Mouse (Mus musculus) heart, adult 2 months (tissue): Measurements from ENCODE around the gene Reck. TPM values are rescaled to one million over a fixed set of nuclear protein-coding genes. Genes with fewer than 3 reads are reported as not detected.

Source experiments
- DNase-seq, 2 experiments: peaks; one replicate each; pipeline ENCODE4 v3.0.0; 2021
- H3K27ac ChIP-seq: fragments of 200-600 bp; 2 replicates; pipeline ENCODE4 v1.8.1; 2022
- H3K27me3 ChIP-seq: fragments of 200-500 bp; 2 replicates; pipeline ENCODE4 v1.6.1; 2012; ENCODE audit warnings: mild to moderate bottlenecking, low read length, inconsistent platforms, mixed read lengths; ENCODE audit not compliant: control insufficient read depth, insufficient read depth
- H3K36me3 ChIP-seq: fragments of 200-500 bp; 2 replicates; pipeline ENCODE4 v1.6.1; 2012; ENCODE audit warnings: low read length, inconsistent platforms; ENCODE audit not compliant: control insufficient read depth, insufficient read depth
- H3K4me1 ChIP-seq: fragments of 200-500 bp; 2 replicates; pipeline ENCODE4 v1.6.1; 2011; ENCODE audit warnings: low read length; ENCODE audit not compliant: control insufficient read depth, insufficient read depth
- H3K4me3 ChIP-seq: fragments of 200-600 bp; 2 replicates; pipeline ENCODE4 v1.8.1; 2022
- H3K79me2 ChIP-seq: fragments of 200-500 bp; replicated peaks from 2 replicates; pipeline ENCODE4 v1.6.1; 2012; ENCODE audit warnings: mild to moderate bottlenecking, inconsistent platforms, low read length, moderate library complexity, mixed read lengths; ENCODE audit not compliant: control insufficient read depth, insufficient read depth
- H3K9ac ChIP-seq: fragments of 200-500 bp; 2 replicates; pipeline ENCODE4 v1.6.1; 2012; ENCODE audit warnings: low read depth, mild to moderate bottlenecking, control low read depth, inconsistent platforms, low read length, mixed read lengths
- CTCF ChIP-seq: fragments of 200-600 bp; IDR thresholded peaks from 2 replicates; pipeline ENCODE4 v1.8.1; 2022; ENCODE audit warnings: antibody characterized with exemption, mild to moderate bottlenecking, moderate library complexity
- EP300 ChIP-seq: fragments of 200-500 bp; IDR thresholded peaks from 2 replicates; pipeline ENCODE4 v1.6.1; 2011; ENCODE audit warnings: low read depth, low read length, control low read depth; ENCODE audit not compliant: insufficient read depth
- POLR2A ChIP-seq: fragments of 200-500 bp; IDR thresholded peaks from 2 replicates; pipeline ENCODE4 v1.6.1; 2011; ENCODE audit warnings: mild to moderate bottlenecking, low read depth, low read length, control low read depth; ENCODE audit not compliant: insufficient read depth
- WGBS: fragments of 180-500 bp; shearing (Covaris S2); methylation state at CpG from one replicate; pipeline ENCODE4 v1.1.7; 2018; 5-methylcytosine and 5-hydroxymethylcytosine counted together
- intact Hi-C: fragments of 180-260 bp; cut with DNase I; formaldehyde crosslinking; loops from one replicate; pipeline ENCODE4 v1.15.1; 2025
- long read RNA-seq: library from polyadenylated mRNA; stranded (forward); transcript quantifications from one replicate; pipeline ENCODE4 v2.0.0, GENCODE M21; 2021
- polyA plus RNA-seq: library from polyadenylated mRNA; depleted of rRNA; stranded (reverse); fragments of >200 nt; gene quantifications from 2 replicates; pipeline ENCODE4 v1.2.3, GENCODE M21; 2012; rRNA removed
- total RNA-seq, 2 experiments: library from RNA; stranded (reverse); gene quantifications; 2 replicates each; pipeline ENCODE4 v1.2.3; 2021

The Reck gene
- total RNA-seq (1 to 10 TPM; 5.4 to 5.6 TPM), polyA plus RNA-seq (6.4 and 9.0 TPM in 2 replicates)
- long read RNA-seq = 0 reads

- intact Hi-C loops = no loop called here
- Histone ChIP-seq H3K9ac (peak within 1 kb of the TSS; percentile 85), H3K27ac (peak within 1 kb of the TSS; percentile 56), H3K36me3 (no peaks in the 10 kb centered on the region), H3K79me2 (no peaks in the 10 kb centered on the region), H3K4me3 (peak within 1 kb of the TSS; percentile 81), H3K27me3 (no peaks in the 10 kb centered on the region), H3K4me1 (peaks cover 4% of the 10 kb centered on the region)
- WGBS = 2% methylated on average over 73 of the region's 73 CpGs
- TF ChIP-seq CTCF (no peak), POLR2A (no peak), EP300 (no peak)
- peak; percentile 88 to 90 for DNase-seq
These were observed at the start of gene Reck for GRCm38 (mm10) chr4:43875160-43875918. Gene Reck (plus strand): TSS chr4:43875530.

DNA sequence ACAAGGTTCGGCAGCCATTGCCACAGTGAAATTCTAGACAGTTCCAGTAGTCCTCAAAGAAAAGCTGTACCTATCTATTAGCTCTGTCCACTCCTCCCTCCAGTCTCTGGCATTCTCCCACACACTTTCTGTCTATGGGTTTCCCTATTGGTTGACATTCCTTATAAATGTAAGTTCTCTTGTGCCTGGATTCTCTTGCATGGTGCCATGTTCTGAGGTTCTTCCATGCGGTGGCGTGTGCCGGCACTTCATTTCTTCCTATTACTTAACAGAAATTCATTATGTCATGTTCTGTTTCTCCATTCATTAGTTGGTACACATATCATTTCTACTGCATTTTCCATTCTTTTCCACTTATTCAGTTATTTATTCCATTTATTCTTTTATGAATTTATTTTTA, 46.5 kb upstream of the Reck start:
- WGBS = 84% methylated on average over 4 of the region's 4 CpGs
- Histone ChIP-seq H3K9ac (no peak overlapping the region), H3K4me1 (no peaks in the 10 kb centered on the region), H3K36me3 (no peaks in the 10 kb centered on the region), H3K79me2 (no peaks in the 10 kb centered on the region), H3K27ac (no peak overlapping the region), H3K4me3 (no peak overlapping the region), H3K27me3 (no peaks in the 10 kb centered on the region)
- intact Hi-C loops = no loop called here
- TF ChIP-seq CTCF (no peak), POLR2A (no peak), EP300 (no peak)
- no peak for DNase-seq

DNA sequence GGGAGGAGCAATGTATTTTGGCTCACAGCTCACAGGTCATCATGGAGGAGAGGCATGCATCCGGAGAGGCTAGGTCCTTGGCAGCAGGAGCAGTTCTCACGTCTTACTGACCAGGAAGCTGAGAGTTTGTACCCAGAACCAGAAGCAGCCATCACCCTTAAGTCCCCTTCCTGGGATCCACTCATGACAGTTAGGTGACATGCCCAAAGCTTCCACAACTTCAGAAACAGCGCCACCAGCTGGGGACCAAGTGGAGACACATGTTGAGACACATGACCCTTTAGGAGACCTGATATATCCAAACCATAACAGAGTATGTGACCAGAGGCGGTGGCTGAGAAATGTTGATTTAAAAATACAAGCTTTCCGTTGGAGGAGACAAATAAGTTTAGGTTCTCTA, 43.3 kb upstream of the Reck start:
- no peak overlapping the region for H3K9ac ChIP-seq
- no peaks in the 10 kb centered on the region for H3K27me3 ChIP-seq
- intact Hi-C loops = no loop called here
- WGBS = 63% methylated on average over 5 of the region's 5 CpGs
- DNase-seq = no peak
- H3K27ac ChIP-seq = no peak overlapping the region
- H3K79me2 ChIP-seq = no peaks in the 10 kb centered on the region
- H3K4me3 ChIP-seq = no peak overlapping the region
- no peaks in the 10 kb centered on the region for H3K36me3 ChIP-seq
- H3K4me1 ChIP-seq = no peaks in the 10 kb centered on the region
- TF ChIP-seq EP300 = no peak
- TF ChIP-seq CTCF = no peak
- TF ChIP-seq POLR2A = no peak

DNA sequence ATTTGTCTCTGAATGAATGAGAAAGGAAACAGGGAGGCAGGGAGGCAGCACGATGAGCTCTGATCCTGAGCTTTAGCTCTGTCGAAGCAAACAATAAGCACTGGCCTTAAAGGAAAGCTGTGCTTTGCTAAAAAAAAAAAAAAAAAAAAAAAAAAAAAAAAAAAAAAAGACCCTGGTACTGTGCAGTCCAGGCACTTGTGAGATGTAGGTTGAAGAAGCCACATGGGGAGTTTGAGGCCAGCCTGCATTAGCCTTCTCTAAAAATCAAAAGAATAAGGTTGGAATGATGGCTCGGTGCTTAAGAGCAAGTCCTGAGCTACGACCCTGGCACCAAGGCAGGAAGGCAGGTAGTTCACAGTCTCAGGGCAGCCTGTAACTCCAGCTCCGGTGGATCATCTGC, 41.6 kb upstream of the Reck start:
- DNase-seq = no peak
- H3K4me3 ChIP-seq = no peak overlapping the region
- no peaks in the 10 kb centered on the region for H3K27me3 ChIP-seq
- no peak overlapping the region for H3K9ac ChIP-seq
- no peak for TF ChIP-seq CTCF
- no peak for TF ChIP-seq EP300
- intact Hi-C loops = no loop called here
- no peaks in the 10 kb centered on the region for H3K4me1 ChIP-seq
- H3K79me2 ChIP-seq = no peaks in the 10 kb centered on the region
- H3K27ac ChIP-seq = no peak overlapping the region
- 67% methylated on average over 5 of the region's 5 CpGs for WGBS
- H3K36me3 ChIP-seq = no peaks in the 10 kb centered on the region

DNA sequence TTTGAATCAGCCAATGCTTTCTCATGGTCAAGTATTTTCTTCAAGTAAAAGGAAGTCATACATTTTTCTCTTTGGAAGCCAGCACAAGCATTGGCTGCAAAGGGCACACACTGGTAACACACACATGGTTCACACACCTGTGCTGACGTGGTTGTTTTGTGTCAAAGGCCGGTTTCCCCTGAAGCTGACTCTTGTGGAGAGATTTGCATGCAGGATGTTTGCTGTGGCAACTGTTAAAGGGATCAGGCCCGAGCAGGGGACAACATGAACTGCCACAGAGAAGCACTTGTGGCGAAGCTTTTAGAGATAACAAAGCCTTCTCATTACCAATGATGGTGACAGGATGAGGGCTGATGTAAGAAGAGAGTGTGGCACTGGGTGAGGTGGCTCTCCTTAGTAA, 40.6 kb upstream of the Reck start:
- TF ChIP-seq CTCF (no peak), POLR2A (no peak), EP300 (no peak)
- intact Hi-C loops = no loop called here
- 46% methylated on average over 4 of the region's 4 CpGs for WGBS

GRCm38 (mm10) chr4:43838326-43838725, 37.0 kb upstream of the Reck start:
- Histone ChIP-seq H3K9ac (no peak overlapping the region), H3K36me3 (no peaks in the 10 kb centered on the region), H3K27me3 (no peaks in the 10 kb centered on the region), H3K27ac (no peak overlapping the region), H3K79me2 (no peaks in the 10 kb centered on the region), H3K4me3 (no peak overlapping the region), H3K4me1 (no peaks in the 10 kb centered on the region)
- intact Hi-C loops = no loop called here
- DNase-seq = no peak
- 78% methylated on average over 3 of the region's 3 CpGs for WGBS
- TF ChIP-seq POLR2A (no peak), CTCF (no peak), EP300 (no peak)

More for the DNA sequence above, 40.6 kb upstream of the Reck start:
- Histone ChIP-seq H3K27me3 (no peaks in the 10 kb centered on the region), H3K36me3 (no peaks in the 10 kb centered on the region), H3K79me2 (no peaks in the 10 kb centered on the region), H3K9ac (no peak overlapping the region), H3K4me1 (no peaks in the 10 kb centered on the region), H3K27ac (no peak overlapping the region), H3K4me3 (no peak overlapping the region)
- no peak for DNase-seq
